Mouse (Mus musculus) layer of hippocampus, adult 2 months (tissue): Measurements from ENCODE around the gene Auts2. TPM values are rescaled to one million over a fixed set of nuclear protein-coding genes. Genes with fewer than 3 reads are reported as not detected.

Experiments
- DNase-seq, 2 experiments: peaks; one replicate each; pipeline ENCODE4 v3.0.0; 2022; ENCODE audit warnings: low spot score in 2 of 2
- H3K27ac ChIP-seq: fragments of 200-600 bp; 2 replicates; pipeline ENCODE4 v1.8.1; 2022
- H3K4me3 ChIP-seq: fragments of 200-600 bp; 2 replicates; pipeline ENCODE4 v1.8.1; 2022; ENCODE audit warnings: mild to moderate bottlenecking
- CTCF ChIP-seq: fragments of 200-600 bp; conservative IDR thresholded peaks from 2 replicates; pipeline ENCODE4 v1.8.1; 2022; ENCODE audit warnings: antibody characterized with exemption, mild to moderate bottlenecking, moderate library complexity
- total RNA-seq, 2 experiments: library from RNA; stranded (reverse); gene quantifications; 2 replicates each; pipeline ENCODE4 v1.2.3; 2021

The Auts2 gene
- total RNA-seq, 2 experiments from 2014 or later = 157 to 188 TPM

DNA sequence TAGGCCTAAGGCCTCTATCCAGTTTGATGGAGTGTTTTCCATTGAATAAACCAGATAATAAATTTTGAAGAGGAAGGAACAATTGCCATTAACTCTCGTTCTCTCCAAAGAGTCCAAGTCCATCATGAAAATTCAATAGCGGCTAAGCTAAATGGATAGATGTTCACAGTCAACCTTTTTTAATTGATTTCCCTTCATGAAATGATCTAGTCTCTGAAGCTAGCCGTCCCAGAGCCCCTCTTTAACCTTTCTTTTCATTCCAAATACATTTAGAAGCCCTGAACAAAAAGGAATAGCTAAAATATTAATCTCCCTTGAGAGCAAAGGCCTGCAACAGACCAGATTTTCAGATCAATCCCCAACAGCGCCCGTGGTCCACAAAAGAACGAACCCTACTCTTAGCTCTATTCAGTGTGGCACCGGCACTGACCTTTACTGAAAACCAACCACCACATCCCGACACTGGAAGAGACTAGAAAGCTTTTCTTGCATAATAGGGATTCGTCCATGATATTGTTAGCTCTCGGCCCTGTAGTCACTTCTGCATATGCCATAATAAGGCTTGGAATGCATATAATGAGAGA, 896.9 kb downstream of the Auts2 start:
- no peak for DNase-seq
- Histone ChIP-seq H3K27ac (peak overlapping the region; percentile 74; the same call in 1 of the 2 replicates), H3K4me3 (no peak overlapping the region)
- no peak for TF ChIP-seq CTCF

DNA sequence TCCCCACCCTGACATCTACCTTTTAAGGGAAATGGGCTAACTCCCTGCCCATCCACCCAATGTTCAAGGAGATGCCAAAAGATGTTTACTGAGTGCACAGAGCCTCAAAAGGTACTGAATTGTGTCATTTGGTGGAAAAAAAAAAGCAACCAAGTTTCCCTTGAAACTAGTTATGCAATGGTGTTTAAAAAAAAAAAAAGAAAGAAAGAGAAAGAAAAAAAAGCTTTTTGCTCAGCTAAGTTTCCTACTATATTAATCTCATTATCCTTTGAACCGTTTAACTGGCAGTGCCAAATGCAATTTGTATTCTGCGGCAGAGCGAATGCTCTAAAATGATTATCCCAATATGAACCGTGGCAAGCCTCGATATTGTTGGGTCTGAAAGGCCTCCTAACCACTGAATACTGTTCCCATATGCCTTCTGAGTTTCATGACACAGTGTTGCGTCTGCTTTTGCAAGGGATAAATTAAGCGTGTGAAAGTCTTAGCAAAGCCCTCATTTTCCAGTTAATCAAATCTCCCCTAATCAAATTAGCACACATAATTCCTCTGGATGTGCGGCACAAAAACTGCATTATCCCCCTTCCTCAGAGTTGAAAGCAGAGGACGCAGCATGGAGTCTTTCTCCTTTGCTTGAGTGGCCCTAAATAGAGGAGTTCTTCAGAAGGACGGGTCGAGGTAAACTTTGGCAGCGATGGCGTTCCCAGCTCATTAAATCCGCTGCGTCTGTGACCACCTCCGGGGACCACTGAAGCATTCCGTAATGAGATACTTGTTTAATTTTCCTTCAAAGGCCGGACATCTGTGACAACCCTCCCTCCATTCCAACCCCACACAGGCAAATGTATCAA, 897.6 kb downstream of the Auts2 start:
- DNase-seq = no peak
- Histone ChIP-seq H3K4me3 (no peak overlapping the region), H3K27ac (peak overlapping the region; percentile 74)
- no peak for TF ChIP-seq CTCF

DNA sequence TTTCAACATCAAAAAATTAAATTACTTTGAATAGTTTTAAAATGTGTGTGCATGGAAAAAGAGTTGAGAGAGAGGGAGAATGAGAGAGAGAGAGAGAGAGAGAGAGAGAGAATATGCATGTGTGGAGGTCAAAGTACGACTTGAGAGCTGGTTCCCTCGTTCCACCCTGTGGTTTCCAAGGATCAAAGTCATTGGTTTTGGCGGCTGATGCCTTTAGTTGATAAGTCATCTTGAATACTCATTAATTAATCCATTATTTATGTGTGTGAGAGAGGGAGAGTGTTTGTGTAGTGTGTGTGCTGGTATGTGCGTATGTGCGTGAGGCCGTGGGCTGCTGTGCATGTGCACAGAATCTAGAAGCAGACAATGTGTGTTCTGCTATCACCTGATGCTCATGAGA, 898.8 kb downstream of the Auts2 start:
- TF ChIP-seq CTCF = no peak
- Histone ChIP-seq H3K27ac (0 out of 2 replicates have a peak overlapping the region, but pooled peaks have one; percentile 80), H3K4me3 (no peak overlapping the region)
- no peak for DNase-seq

DNA sequence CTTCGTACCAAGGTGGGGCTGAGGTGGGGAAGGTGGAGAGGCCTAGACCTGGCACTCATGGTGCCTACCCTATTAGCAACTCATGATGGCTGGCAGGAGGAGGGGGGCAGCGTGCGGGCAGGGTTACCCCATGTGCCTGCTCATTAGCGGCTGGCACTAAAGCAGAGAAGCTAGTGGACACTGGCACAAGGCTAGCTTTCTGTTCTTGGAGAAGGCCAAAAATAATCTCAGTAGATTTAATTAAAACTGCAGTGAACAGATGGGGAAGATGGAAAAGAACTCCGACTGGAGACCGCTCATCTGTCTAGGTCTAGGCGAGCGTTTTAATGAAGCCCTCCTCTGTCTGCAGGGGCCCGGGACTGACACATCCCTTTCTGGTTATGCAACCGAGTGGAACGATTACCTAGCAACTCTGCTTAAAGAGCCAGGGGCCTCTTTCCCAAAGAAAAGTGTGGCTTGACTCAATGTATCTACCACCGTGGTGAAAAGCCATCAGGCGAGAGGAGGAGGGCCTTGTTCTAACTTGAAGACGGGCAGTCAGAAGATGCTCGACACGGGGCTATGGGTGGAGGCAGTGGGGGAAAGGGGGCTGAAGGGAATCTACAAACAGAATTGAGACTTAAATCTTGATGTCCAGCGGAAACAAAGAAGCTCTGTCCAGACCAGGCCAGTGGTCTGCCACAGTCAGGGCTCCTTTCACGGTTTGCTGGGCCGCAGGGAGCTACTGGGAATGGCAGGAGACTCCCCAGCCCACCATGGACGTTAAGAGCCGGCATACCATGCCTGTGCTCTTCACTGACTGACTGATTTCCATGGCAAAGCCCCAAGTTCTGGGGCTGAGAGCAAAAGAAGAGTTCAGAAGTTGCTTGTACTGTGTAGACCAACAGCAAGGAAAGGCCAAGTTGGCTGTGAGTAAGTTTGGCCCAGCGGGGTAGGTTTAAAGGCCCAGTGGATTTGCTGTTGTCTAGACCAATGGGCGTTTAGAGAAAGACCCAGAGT, 899.7 kb downstream of the Auts2 start:
- Histone ChIP-seq H3K27ac (peak overlapping the region; percentile 80), H3K4me3 (no peak overlapping the region)
- no peak for TF ChIP-seq CTCF
- DNase-seq = peak; percentile 51 to 62

DNA sequence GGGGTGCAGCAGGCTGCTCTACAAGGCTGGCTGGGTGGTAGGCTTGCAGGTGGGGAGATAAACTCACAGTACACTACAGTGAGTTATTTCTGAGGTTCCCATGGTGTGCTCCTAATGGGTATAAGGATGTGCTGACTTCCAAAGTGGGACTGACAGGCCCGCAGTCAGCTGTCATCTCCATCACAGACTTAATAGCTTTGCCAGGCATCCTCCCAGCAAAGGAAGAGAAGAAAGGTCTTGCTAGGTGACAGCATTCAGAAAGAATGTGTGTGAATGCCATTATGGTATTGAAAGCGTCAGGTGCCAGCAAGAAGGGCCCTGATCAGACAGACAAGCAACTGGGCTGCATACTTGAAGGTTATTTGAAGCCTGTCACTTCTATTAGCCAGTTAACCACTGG, 900.4 kb downstream of the Auts2 start:
- H3K27ac ChIP-seq = peak overlapping the region; percentile 80

DNA sequence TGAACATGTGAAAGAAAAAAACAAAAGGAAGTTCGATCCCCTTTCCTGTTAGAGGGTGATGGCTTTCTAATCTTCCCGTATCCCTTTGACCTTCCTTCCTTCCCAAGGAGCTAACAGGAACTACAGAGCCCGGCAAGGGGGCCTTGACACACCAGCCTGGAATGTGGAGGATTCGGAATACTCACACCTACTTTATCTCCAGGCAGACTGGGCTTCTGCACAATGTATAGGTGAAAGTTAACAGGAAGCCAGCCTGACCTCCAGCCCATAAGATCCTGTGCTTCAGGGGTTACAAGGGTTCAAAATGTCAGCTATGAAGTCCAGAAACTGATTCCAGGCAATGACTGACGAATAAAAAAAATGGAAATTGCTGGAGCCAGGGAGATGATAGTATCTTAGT, 906.7 kb downstream of the Auts2 start:
- H3K4me3 ChIP-seq = no peak overlapping the region
- TF ChIP-seq CTCF = no peak
- DNase-seq = no peak

More for the DNA sequence above, 900.4 kb downstream of the Auts2 start:
- DNase-seq = no peak
- H3K4me3 ChIP-seq = no peak overlapping the region
- TF ChIP-seq CTCF = no peak

DNA sequence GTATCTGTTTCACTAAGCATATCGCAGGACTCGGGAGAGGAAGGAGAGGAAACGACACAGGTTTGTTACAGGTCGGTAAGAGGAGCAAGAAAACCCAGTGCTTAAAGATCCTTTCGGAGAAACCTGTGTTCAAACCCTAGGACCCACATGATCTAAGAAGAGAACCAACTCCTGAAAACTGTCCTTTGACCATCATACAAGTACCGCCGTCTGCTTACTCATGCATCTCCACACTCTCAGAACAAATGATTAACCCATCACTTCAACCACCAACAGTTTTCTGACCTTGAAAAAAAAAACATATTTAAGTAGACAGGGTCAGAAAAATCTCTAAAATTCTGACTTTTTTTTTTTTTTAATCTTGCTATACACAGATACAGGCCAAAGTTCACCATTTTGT, 908.4 kb downstream of the Auts2 start:
- DNase-seq = no peak
- no peak overlapping the region for H3K4me3 ChIP-seq
- TF ChIP-seq CTCF = no peak
- no peak overlapping the region for H3K27ac ChIP-seq

More for the DNA sequence above, 906.7 kb downstream of the Auts2 start:
- H3K27ac ChIP-seq = no peak overlapping the region

DNA sequence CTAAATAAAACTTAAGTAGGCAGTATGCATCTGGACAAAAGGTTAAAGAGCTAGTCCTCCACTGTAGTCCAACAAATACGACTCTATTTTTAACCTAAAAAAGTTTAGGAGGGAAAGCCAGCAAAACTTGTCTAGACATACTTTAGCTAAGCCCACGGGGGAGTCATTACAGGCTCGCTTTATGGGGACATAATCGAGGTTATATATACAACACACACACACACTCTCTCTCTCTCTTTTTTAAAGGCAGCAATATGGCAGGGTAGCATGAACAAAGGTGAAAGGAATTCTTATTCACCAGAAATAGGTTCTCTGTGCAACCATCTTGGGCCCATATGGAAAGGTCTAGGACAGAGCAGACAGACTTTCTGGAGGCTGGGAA, 911.2 kb downstream of the Auts2 start:
- H3K4me3 ChIP-seq = no peak overlapping the region
- H3K27ac ChIP-seq = no peak overlapping the region
- TF ChIP-seq CTCF = no peak
- DNase-seq = no peak

DNA sequence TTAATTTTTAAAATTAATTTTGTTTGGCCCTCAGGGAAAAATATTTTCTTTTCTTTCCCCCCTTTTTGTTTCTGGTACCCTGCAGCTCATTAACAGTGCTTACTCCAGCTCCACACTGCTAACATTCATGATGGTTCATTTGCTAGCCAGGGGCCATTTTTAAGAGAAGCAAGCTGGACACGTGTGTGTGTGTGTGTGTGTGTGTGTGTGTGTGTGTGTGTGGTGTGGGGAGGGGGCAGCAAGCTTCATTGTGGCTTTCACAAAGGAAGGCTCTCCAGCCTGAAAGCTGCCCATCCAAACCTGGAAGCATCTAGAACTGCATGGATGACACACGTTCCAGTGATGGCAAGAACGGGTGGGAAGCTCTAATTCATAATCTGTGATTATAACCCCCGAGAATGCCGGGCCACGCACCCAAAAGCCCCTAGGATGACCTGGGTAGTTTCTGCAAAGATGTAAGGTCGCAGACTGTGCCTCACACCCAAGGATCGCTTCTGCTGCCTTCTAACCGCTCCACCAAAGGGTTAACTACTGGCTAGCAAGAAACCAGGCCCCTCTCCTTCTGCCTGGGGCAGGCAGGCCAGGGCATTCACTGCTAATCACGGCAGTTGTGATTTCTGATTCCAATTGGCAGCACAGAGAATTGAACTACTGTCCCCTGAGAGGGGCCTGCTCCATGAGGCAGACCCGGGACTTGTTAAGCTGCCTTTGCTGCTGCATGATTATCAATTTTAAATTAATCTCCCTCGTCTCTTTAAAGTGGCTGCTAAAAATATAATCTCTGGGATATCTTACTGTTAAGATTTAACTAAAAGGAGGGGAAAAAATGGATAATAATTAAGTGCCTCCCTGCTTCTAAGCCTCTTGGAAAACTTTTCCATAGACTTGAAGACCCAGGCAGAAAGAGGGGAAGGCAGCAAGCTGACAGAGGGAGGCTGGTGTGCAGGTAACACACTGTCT, 911.8 kb downstream of the Auts2 start:
- H3K4me3 ChIP-seq = no peak overlapping the region

DNA sequence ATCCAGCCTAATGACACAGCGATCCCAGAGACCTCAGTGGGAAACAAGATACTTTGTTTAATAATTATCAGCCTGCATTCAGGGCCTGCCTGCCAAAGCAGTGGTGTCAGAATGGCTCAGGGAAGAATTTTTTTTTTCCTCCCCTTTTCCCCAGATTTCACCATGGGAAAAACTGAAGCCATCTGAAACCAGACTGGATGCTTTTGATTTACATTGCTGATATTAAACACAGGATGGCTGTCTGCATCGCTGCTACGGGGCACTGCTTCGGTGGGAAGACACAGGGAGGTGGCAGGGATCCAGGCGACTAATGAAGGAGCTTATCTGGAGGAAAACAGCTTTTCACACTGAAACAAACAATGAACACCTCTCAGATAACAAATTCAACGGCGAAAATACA, 912.6 kb downstream of the Auts2 start:
- DNase-seq = no peak
- no peak for TF ChIP-seq CTCF
- Histone ChIP-seq H3K27ac (no peak overlapping the region), H3K4me3 (no peak overlapping the region)

More for the DNA sequence above, 911.8 kb downstream of the Auts2 start:
- no peak for DNase-seq
- TF ChIP-seq CTCF = no peak
- H3K27ac ChIP-seq = no peak overlapping the region

DNA sequence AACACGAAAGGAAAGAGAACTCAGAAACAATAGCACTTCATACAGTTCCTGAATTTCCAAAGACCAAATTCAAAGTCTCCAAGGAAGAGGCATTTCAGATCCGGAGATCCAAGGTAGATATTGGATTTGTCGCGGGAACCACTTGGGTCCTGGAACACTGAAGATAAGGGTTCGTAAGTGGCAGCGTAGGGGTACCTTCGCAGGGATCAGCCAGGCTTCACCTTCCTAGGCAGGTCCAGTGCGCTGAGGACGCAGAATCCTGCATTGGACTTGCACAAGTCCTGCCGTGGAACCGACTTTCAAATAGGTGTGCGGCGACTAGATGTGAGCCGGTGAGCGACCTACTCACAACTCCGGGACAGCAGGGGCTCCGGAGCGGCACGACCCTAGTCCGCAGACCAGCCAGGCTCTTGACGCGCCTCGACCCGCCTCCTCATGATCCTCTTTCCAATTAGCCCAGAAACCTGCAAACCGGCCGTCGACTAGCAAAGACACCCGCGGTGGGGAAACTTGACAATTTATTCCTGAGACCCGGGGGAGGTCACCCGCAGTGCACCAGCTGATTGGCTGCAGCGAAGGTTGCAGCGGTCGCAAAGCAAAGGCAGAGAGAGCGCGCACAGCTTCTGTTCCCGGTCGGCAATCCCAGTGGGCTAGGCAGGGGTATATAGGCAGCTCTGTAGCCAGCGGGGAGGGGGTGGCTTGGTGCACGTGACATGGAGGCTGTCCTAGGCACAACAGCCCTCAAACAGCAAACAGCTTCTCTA, 926.8 kb downstream of the Auts2 start:
- H3K27ac ChIP-seq = peak overlapping the region; percentile 83
- peak overlapping the region; percentile 64 for H3K4me3 ChIP-seq
- DNase-seq = peak; percentile 57 to 64
- no peak for TF ChIP-seq CTCF
